Mouse (Mus musculus): ENCODE measurements around the gene Fam122c.

Gene Fam122c

DNA sequence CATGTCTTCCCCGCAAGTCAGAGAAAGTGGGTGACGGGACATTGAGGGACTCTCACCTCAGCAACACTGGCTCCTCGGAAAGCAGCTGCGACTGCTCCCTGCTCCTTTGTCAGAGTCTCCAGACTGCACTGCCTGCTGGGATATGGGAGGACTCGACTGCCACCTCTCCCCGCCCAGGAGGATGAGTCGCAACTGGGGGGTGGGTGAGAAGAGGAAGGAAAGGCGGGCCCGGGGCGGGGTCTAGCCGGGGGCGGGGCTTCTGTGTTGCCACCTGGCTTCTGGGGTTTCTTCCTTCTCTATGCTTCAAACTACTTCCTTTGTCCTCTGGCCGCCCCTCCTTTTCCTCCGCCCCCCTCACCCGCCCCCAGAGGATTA, 97.1 kb downstream of the Fam122c start, which contains the start of gene Mospd1:
Gene Mospd1, minus strand, starts transcription at position 137 of the 375 bp plus-strand sequence.
- DNase-seq (ENCODE audit: low spot score in 2 of 2), result peak; percentile 68 to 70

Measured in frontal cortex, postnatal 14 days (tissue).